Mouse (Mus musculus) midbrain, postnatal 0 days (tissue): ENCODE results near the gene H2-M10.1. TPM values are rescaled to one million over a fixed set of nuclear protein-coding genes. Genes with fewer than 3 reads are reported as not detected.

Experiments
- ATAC-seq: fragments of 200-750 bp; cut with Nextera tagmentation; 2 replicates; pipeline ENCODE4 v1.8.0; 2017; ENCODE audit warnings: moderate number of reproducible peaks, mild to moderate bottlenecking, moderate TSS enrichment, moderate library complexity; ENCODE audit not compliant: low FRiP score
- DNase-seq: peaks from one replicate; pipeline ENCODE4 v3.0.0-alpha.2; 2015; ENCODE audit warnings: low spot score
- H3K27ac ChIP-seq: fragments of 300-500 bp; sonication (generic); 2 replicates; pipeline ENCODE4 v1.5.1; 2014; ENCODE audit warnings: low read depth, mild to moderate bottlenecking, low read length, mixed read lengths
- H3K27me3 ChIP-seq: fragments of 300-500 bp; sonication (generic); 2 replicates; pipeline ENCODE4 v1.6.1; 2014; ENCODE audit warnings: low read length, control low read depth, mixed read lengths; ENCODE audit not compliant: insufficient read depth
- H3K36me3 ChIP-seq: fragments of 300-500 bp; sonication (generic); 2 replicates; pipeline ENCODE4 v1.6.1; 2014; ENCODE audit warnings: low read length, control low read depth, mixed read lengths; ENCODE audit not compliant: insufficient read depth
- H3K4me1 ChIP-seq: fragments of 300-500 bp; sonication (generic); 2 replicates; pipeline ENCODE4 v1.6.1; 2014; ENCODE audit warnings: mild to moderate bottlenecking, control low read depth, antibody characterized with exemption, low read length, mixed read lengths; ENCODE audit not compliant: insufficient read depth
- H3K4me2 ChIP-seq: fragments of 300-500 bp; sonication (generic); 2 replicates; pipeline ENCODE4 v1.6.1; 2014; ENCODE audit warnings: low read depth, mild to moderate bottlenecking, low read length, mixed read lengths; ENCODE audit not compliant: poor library complexity, severe bottlenecking
- H3K4me3 ChIP-seq: fragments of 300-500 bp; sonication (generic); 2 replicates; pipeline ENCODE4 v1.5.1; 2014; ENCODE audit warnings: low read depth, mild to moderate bottlenecking, low read length, moderate library complexity
- H3K9ac ChIP-seq: fragments of 300-500 bp; sonication (generic); replicated peaks from 2 replicates; pipeline ENCODE4 v1.6.1; 2014; ENCODE audit warnings: mild to moderate bottlenecking, low read length, moderate library complexity, mixed read lengths; ENCODE audit not compliant: poor library complexity, severe bottlenecking
- H3K9me3 ChIP-seq: fragments of 300-500 bp; sonication (generic); 2 replicates; pipeline ENCODE4 v1.6.1; 2016; ENCODE audit warnings: low read length, control low read depth
- CTCF ChIP-seq: IDR thresholded peaks from 2 replicates; pipeline ENCODE4 v1.5.1; 2016; ENCODE audit warnings: antibody characterized with exemption, mild to moderate bottlenecking
- WGBS: fragments of 180-500 bp; shearing (Covaris S2); extraction: QIAGEN DNeasy Blood & Tissue Kit; methylation state at CpG from one replicate; pipeline ENCODE4 v1.1.7; 2014; 5-methylcytosine and 5-hydroxymethylcytosine counted together
- polyA plus RNA-seq: library from polyadenylated mRNA; unstranded; fragments of >200 nt; fragmentation: Nextera tagmentation; extraction: Ambion mirVana; gene quantifications from 2 replicates; pipeline ENCODE4 v1.2.1, GENCODE M21; 2015
- total RNA-seq: library from RNA; depleted of rRNA; stranded (reverse); fragments of >200 nt; gene quantifications from 2 replicates; pipeline ENCODE4 v1.2.3, GENCODE M21; 2014; rRNA removed

Gene H2-M10.1
- total and polyA plus RNA-seq, 2 experiments from 2014 or later = not detected

GRCm38 (mm10) chr17:36281521-36282245, 44.3 kb downstream of the H2-M10.1 start:
- DNase-seq (no peak), ATAC-seq (no peak)
- Histone ChIP-seq H3K9ac (no peak overlapping the region), H3K4me1 (no peaks in the 10 kb centered on the region), H3K27me3 (no peaks in the 10 kb centered on the region), H3K4me3 (no peak overlapping the region), H3K27ac (no peak overlapping the region), H3K4me2 (no peak overlapping the region), H3K9me3 (no peaks in the 10 kb centered on the region), H3K36me3 (0 out of 2 replicates have a peak, but pooled peaks cover 7% of the 10 kb centered on the region)
- WGBS = 95% methylated on average over 4 of the region's 4 CpGs
- no peak for TF ChIP-seq CTCF

GRCm38 (mm10) chr17:36274776-36275175, 51.2 kb downstream of the H2-M10.1 start:
- H3K9me3 ChIP-seq = no peaks in the 10 kb centered on the region
- no peak for TF ChIP-seq CTCF

GRCm38 (mm10) chr17:36273796-36274195, 52.2 kb downstream of the H2-M10.1 start:
- H3K4me3 ChIP-seq = no peak overlapping the region
- TF ChIP-seq CTCF = no peak
- H3K27ac ChIP-seq = no peak overlapping the region
- no peaks in the 10 kb centered on the region; the same call in 1 of the 2 replicates for H3K36me3 ChIP-seq
- no peak overlapping the region for H3K4me2 ChIP-seq
- H3K9me3 ChIP-seq = no peaks in the 10 kb centered on the region
- DNase-seq (no peak), ATAC-seq (no peak)
- H3K4me1 ChIP-seq = peaks cover 17% of the 10 kb centered on the region
- WGBS = 91% methylated on average over 4 of the region's 4 CpGs
- H3K9ac ChIP-seq = no peak overlapping the region
- H3K27me3 ChIP-seq = no peaks in the 10 kb centered on the region

More at GRCm38 (mm10) chr17:36274776-36275175, 51.2 kb downstream of the H2-M10.1 start:
- H3K27ac ChIP-seq = no peak overlapping the region
- ATAC-seq = no peak
- no peaks in the 10 kb centered on the region; the same call in 1 of the 2 replicates for H3K36me3 ChIP-seq
- no peaks in the 10 kb centered on the region for H3K27me3 ChIP-seq
- no peak overlapping the region for H3K4me2 ChIP-seq
- 92% methylated on average over 4 of the region's 4 CpGs for WGBS
- H3K4me1 ChIP-seq = peaks cover 17% of the 10 kb centered on the region
- no peak overlapping the region for H3K4me3 ChIP-seq
- H3K9ac ChIP-seq = no peak overlapping the region
- no peak for DNase-seq

Other genes starting within 250 kb of the H2-M10.1 start
- not detected in 2 replicates for gene Gm19684, start 204.5 kb downstream of the H2-M10.1 start, total RNA-seq
- gene Gm19684, start 204.5 kb downstream of the H2-M10.1 start, polyA plus RNA-seq = not detected in 2 replicates
- not detected in 2 replicates for gene Gm7030, start 196.7 kb downstream of the H2-M10.1 start, total RNA-seq
- gene Gm7030, start 196.7 kb downstream of the H2-M10.1 start, polyA plus RNA-seq = not detected in 2 replicates
- gene Gm8909, start 157.6 kb downstream of the H2-M10.1 start, total RNA-seq = not detected in 2 replicates
- not detected in 2 replicates for gene Gm8909, start 157.6 kb downstream of the H2-M10.1 start, polyA plus RNA-seq
- gene H2-T3, start 135.9 kb downstream of the H2-M10.1 start, total RNA-seq = not detected in 2 replicates
- not detected in 2 replicates for gene H2-T3, start 135.9 kb downstream of the H2-M10.1 start, polyA plus RNA-seq
- 47.7 and 48.5 TPM in 2 replicates for gene Rpp21, start 68.1 kb downstream of the H2-M10.1 start, total RNA-seq
- 169 and 187 TPM in 2 replicates for gene Rpp21, start 68.1 kb downstream of the H2-M10.1 start, polyA plus RNA-seq
- 23.5 and 29.6 TPM in 2 replicates for gene Trim39, start 53.9 kb downstream of the H2-M10.1 start, total RNA-seq
- gene Trim39, start 53.9 kb downstream of the H2-M10.1 start, polyA plus RNA-seq = 12.5 and 14.3 TPM in 2 replicates
- not detected in 2 replicates for gene H2-M10.2, start 39.7 kb downstream of the H2-M10.1 start, total RNA-seq
- gene H2-M10.2, start 39.7 kb downstream of the H2-M10.1 start, polyA plus RNA-seq = not detected in 2 replicates
- not detected in 2 replicates for gene H2-M10.3, start 42.3 kb upstream of the H2-M10.1 start, total RNA-seq
- not detected in 2 replicates for gene H2-M10.3, start 42.3 kb upstream of the H2-M10.1 start, polyA plus RNA-seq
- gene H2-M10.4, start 136.2 kb upstream of the H2-M10.1 start, total RNA-seq = not detected in 2 replicates
- not detected in 2 replicates for gene H2-M10.4, start 136.2 kb upstream of the H2-M10.1 start, polyA plus RNA-seq
- gene H2-M11, start 220.9 kb upstream of the H2-M10.1 start, total RNA-seq = not detected in 2 replicates
- gene H2-M11, start 220.9 kb upstream of the H2-M10.1 start, polyA plus RNA-seq = not detected in 2 replicates